Mouse (Mus musculus) CD4-positive, CD25-positive, alpha-beta regulatory T cell, adult 4 months (primary cell): ENCODE measurements around the gene Ankrd27. TPM values are rescaled to one million over a fixed set of nuclear protein-coding genes. Genes with fewer than 3 reads are reported as not detected.

Source experiments
- polyA plus RNA-seq, 2 experiments: library from polyadenylated mRNA; unstranded; fragments of 100-300 nt; shearing (Covaris generic); gene quantifications; one replicate each; pipeline ENCODE4 v1.2.1; 2017

Gene Ankrd27
- polyA plus RNA-seq, 2 experiments from 2014 or later, result 52.8 to 73.2 TPM

Other genes starting within 250 kb of the Ankrd27 start
- 10 to 100 TPM; 34.0 to 40.4 TPM for gene Faap24, start 189.4 kb upstream of the Ankrd27 start, polyA plus RNA-seq
- gene Cep89, start 189.2 kb upstream of the Ankrd27 start, polyA plus RNA-seq, result 10 to 100 TPM; 14.2 to 23.5 TPM
- gene Slc7a9, start 137.4 kb upstream of the Ankrd27 start, polyA plus RNA-seq, result not detected
- gene Tdrd12, start 48.5 kb upstream of the Ankrd27 start, polyA plus RNA-seq, result not detected
- gene Nudt19, start 29.9 kb upstream of the Ankrd27 start, polyA plus RNA-seq, result 10 to 100 TPM; 42.0 to 46.8 TPM
- not detected for gene Rgs9bp, start 662 bp upstream of the Ankrd27 start, polyA plus RNA-seq
- gene Pdcd5, start 61.3 kb downstream of the Ankrd27 start, polyA plus RNA-seq, result 10 to 100 TPM; 77.3 to 77.7 TPM
- gene Dpy19l3, start 168.2 kb downstream of the Ankrd27 start, polyA plus RNA-seq, result 10 to 100 TPM; 23.9 to 30.0 TPM
- gene Zfp507, start 216.8 kb downstream of the Ankrd27 start, polyA plus RNA-seq, result 1 to 10 TPM; 4.4 to 5.1 TPM